Mouse (Mus musculus): ENCODE measurements around the gene Dock9.

- TF ChIP-seq POLR2A (IDR thresholded peaks at IDR 0.05; ENCODE audit: insufficient read depth, low read depth, low read length) (no peak), CTCF (IDR thresholded peaks at IDR 0.05) (no peak), EP300 (IDR thresholded peaks at IDR 0.05; ENCODE audit: insufficient read depth, low read depth, low read length) (no peak)
Measured at GRCm38 (mm10) chr14:121527883-121528282, 269.8 kb downstream of the Dock9 start.
